Mouse (Mus musculus) limb, embryonic 12.5 days (tissue): ENCODE measurements around the gene Pald1. TPM values are rescaled to one million over a fixed set of nuclear protein-coding genes. Genes with fewer than 3 reads are reported as not detected.

Experiments used
- ATAC-seq: fragments of 200-750 bp; cut with Nextera tagmentation; 2 replicates; pipeline ENCODE4 v1.8.0; 2017; ENCODE audit warnings: low read depth, moderate TSS enrichment; ENCODE audit not compliant: insufficient number of reproducible peaks, insufficient read depth, low FRiP score, low TSS enrichment
- H3K27ac ChIP-seq: fragments of 300-500 bp; sonication (generic); 2 replicates; pipeline ENCODE4 v1.5.1; 2016; ENCODE audit warnings: mild to moderate bottlenecking, moderate library complexity
- H3K27me3 ChIP-seq: fragments of 300-500 bp; sonication (generic); 2 replicates; pipeline ENCODE4 v1.6.1; 2016; ENCODE audit warnings: mild to moderate bottlenecking, moderate library complexity
- H3K36me3 ChIP-seq: fragments of 300-500 bp; sonication (generic); 2 replicates; pipeline ENCODE4 v1.6.1; 2016; ENCODE audit warnings: mild to moderate bottlenecking, moderate library complexity
- H3K4me1 ChIP-seq: fragments of 300-500 bp; sonication (generic); replicated peaks from 2 replicates; pipeline ENCODE4 v1.6.1; 2016
- H3K4me2 ChIP-seq: fragments of 300-500 bp; sonication (generic); 2 replicates; pipeline ENCODE4 v1.6.1; 2016; ENCODE audit warnings: mild to moderate bottlenecking, moderate library complexity
- H3K4me3 ChIP-seq: fragments of 300-500 bp; sonication (generic); replicated peaks from 2 replicates; pipeline ENCODE4 v1.5.1; 2016; ENCODE audit warnings: mild to moderate bottlenecking
- H3K9ac ChIP-seq: fragments of 300-500 bp; sonication (generic); replicated peaks from 2 replicates; pipeline ENCODE4 v1.6.1; 2016; ENCODE audit warnings: mild to moderate bottlenecking, moderate library complexity
- H3K9me3 ChIP-seq: fragments of 300-500 bp; sonication (generic); 2 replicates; pipeline ENCODE4 v1.6.1; 2016; ENCODE audit warnings: mild to moderate bottlenecking, moderate library complexity
- WGBS: fragments of 180-500 bp; shearing (Covaris S2); methylation state at CpG from one replicate; pipeline ENCODE4 v1.1.7; 2016; 5-methylcytosine and 5-hydroxymethylcytosine counted together
- polyA plus RNA-seq: library from polyadenylated mRNA; unstranded; fragments of >200 nt; fragmentation: Nextera tagmentation; extraction: Ambion mirVana; gene quantifications from 2 replicates; pipeline ENCODE4 v1.2.1, GENCODE M21; 2016

Gene Pald1
- polyA plus RNA-seq, 1 experiment from 2014 or later, result 25.8 TPM

- Histone ChIP-seq H3K4me1 (peaks cover 24% of the 10 kb centered on the region), H3K9ac (no peak overlapping the region), H3K4me3 (no peak overlapping the region), H3K36me3 (no peaks in the 10 kb centered on the region), H3K27me3 (no peaks in the 10 kb centered on the region), H3K27ac (peak overlapping the region; percentile 50), H3K4me2 (no peak overlapping the region), H3K9me3 (no peaks in the 10 kb centered on the region)
- WGBS, result 39% methylated on average over 12 of the region's 12 CpGs
- no peak for ATAC-seq
Measured at GRCm38 (mm10) chr10:61308706-61309320, 74.5 kb downstream of the Pald1 start.

DNA sequence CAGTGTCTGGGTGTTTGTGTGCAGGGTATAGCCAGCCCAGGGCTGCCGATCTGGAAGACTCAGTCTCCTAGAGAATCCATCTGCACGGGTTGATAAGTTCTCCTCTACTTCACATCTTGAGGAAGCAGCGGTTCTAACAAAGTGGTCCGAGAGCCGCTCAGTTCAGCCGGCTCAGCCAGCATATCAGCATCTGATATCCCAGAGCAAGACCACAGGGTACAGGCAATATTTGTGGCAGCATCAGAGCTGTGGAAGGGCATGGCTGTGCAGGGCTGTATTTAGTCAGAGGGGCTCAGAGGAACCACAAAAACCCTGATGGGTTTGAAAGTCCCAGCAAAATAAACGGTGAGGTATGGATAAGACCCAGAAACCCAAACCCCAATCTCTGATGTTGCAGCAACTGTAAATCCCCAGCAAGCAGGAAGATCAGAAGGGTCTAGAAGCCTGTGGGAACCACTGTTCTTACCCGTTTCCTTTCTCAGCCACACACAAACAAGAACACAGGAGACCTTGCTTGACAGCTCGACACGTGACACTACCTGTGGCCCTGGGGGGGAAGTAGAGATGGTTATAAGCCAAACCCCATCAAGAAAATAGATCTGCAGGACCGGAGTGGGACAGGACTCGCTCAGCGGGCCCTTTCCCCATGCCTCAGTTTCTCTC is 77.3 kb downstream of the Pald1 start:
- H3K4me3 ChIP-seq, result no peak overlapping the region
- H3K27ac ChIP-seq, result no peak overlapping the region
- no peaks in the 10 kb centered on the region for H3K27me3 ChIP-seq
- no peak overlapping the region for H3K4me2 ChIP-seq
- ATAC-seq, result no peak
- H3K4me1 ChIP-seq, result peaks cover 13% of the 10 kb centered on the region
- H3K9ac ChIP-seq, result no peak overlapping the region
- 84% methylated on average over 13 of the region's 13 CpGs for WGBS
- H3K36me3 ChIP-seq, result no peaks in the 10 kb centered on the region
- H3K9me3 ChIP-seq, result no peaks in the 10 kb centered on the region

GRCm38 (mm10) chr10:61304046-61304445 is 79.3 kb downstream of the Pald1 start:
- 85% methylated on average over 6 of the region's 6 CpGs for WGBS
- no peaks in the 10 kb centered on the region for H3K36me3 ChIP-seq

GRCm38 (mm10) chr10:61300996-61301395 is 82.3 kb downstream of the Pald1 start:
- Histone ChIP-seq H3K36me3 (no peaks in the 10 kb centered on the region), H3K4me3 (no peak overlapping the region), H3K4me1 (no peaks in the 10 kb centered on the region), H3K27ac (no peak overlapping the region), H3K9ac (no peak overlapping the region), H3K4me2 (no peak overlapping the region), H3K27me3 (no peaks in the 10 kb centered on the region; the same call in 1 of the 2 replicates), H3K9me3 (no peaks in the 10 kb centered on the region)
- 61% methylated on average over 3 of the region's 3 CpGs for WGBS
- no peak for ATAC-seq

More at GRCm38 (mm10) chr10:61304046-61304445, 79.3 kb downstream of the Pald1 start:
- H3K4me1 ChIP-seq, result peaks cover 9% of the 10 kb centered on the region
- H3K27ac ChIP-seq, result peak overlapping the region; percentile 4; the same call in 1 of the 2 replicates
- H3K4me2 ChIP-seq, result no peak overlapping the region
- no peak for ATAC-seq
- H3K4me3 ChIP-seq, result no peak overlapping the region
- H3K27me3 ChIP-seq, result no peaks in the 10 kb centered on the region
- no peak overlapping the region for H3K9ac ChIP-seq
- no peaks in the 10 kb centered on the region for H3K9me3 ChIP-seq

DNA sequence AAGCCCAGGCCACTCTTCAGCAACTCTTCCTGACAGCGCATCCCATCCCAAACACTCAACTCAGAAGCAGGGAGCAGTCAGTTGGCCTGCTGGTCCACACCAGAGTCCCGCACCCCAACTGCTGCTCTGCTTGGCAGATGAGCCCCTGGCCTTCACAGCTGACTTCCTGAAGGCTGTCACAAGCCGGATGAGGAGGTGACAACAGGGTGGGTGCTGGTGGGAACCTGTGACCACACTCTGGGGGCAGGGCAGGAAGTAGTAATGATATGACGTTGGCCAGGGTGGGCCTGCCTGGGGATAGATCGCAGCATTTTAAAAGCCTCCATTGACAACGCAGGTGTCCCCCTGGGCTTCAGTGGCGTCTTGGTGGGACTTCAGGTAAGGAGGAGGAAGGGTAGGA is 85.9 kb downstream of the Pald1 start, which contains the start of gene Prf1:
Gene Prf1, plus strand, starts transcription at position 357 of the 400 bp plus-strand sequence.
- no peaks in the 10 kb centered on the region for H3K36me3 ChIP-seq
- no peak within 1 kb of the TSS for H3K4me3 ChIP-seq
- WGBS, result 75% methylated on average over 7 of the region's 7 CpGs
- no peaks in the 10 kb centered on the region for H3K9me3 ChIP-seq
- no peak within 1 kb of the TSS for H3K9ac ChIP-seq
- no peak within 1 kb of the TSS for H3K27ac ChIP-seq
- H3K4me1 ChIP-seq, result no peaks in the 10 kb centered on the region
- no peaks in the 10 kb centered on the region; the same call in 1 of the 2 replicates for H3K27me3 ChIP-seq
- H3K4me2 ChIP-seq, result no peak within 1 kb of the TSS
- ATAC-seq, result no peak

DNA sequence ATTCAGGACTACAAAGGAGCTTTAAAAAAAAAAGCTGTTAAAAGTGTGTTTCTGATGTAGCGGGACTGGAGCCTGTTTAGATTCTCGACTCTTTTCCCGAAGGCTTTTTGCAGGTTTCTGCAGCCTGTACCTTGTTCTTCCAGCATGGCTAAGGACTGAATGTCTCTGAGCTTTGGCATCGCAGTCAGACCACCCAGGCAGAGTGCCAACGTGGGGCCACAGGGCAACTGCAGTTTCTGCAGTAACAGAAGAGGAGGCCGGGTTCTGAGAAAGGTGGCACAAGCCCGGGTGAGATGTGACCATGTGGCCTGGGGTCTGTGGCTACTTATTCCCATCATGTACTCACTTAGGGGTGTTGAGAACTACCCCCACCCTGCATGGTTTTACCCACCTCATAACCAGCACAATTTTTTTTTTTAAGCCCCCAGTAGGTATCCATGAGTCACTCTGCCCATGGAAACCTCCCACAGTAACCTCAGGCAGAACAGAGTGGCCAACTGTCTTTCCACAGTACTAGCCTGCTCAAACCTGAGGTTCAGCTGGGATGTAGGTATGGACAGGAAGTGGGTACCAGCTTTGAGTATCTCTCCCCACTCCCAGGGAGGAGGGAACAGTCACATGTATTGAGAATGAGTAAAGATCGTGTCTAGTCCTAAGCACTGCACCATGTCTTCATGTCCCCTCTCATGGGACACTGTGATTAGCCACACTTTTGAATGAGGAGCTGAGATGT is 86.5 kb downstream of the Pald1 start:
- ATAC-seq, result no peak
- no peak overlapping the region for H3K27ac ChIP-seq
- H3K9me3 ChIP-seq, result no peaks in the 10 kb centered on the region
- H3K4me3 ChIP-seq, result no peak overlapping the region
- WGBS, result 82% methylated on average over 8 of the region's 8 CpGs
- H3K4me1 ChIP-seq, result no peaks in the 10 kb centered on the region
- no peaks in the 10 kb centered on the region; the same call in 1 of the 2 replicates for H3K27me3 ChIP-seq
- H3K4me2 ChIP-seq, result no peak overlapping the region
- no peaks in the 10 kb centered on the region for H3K36me3 ChIP-seq
- H3K9ac ChIP-seq, result no peak overlapping the region

DNA sequence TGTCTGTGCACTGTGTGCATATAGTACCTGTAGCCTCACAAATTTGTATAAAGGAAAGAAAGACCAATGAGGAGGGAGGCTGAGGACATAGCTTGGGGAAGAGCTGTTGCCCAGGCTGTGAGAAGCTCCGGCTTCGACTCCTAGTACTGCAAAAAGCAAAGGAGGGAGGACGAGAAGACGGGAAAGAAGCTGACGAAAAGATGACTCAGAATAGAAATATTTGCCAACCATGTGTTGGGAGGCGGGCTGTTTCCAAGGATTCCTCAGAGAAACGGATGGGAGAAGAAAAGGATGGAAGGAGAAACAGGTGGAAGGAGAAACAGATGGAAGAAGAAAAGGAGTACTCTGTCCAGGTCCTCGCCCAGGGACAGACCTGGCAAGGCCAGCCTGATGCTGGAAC is 89.1 kb downstream of the Pald1 start:
- Histone ChIP-seq H3K36me3 (no peaks in the 10 kb centered on the region), H3K4me3 (no peak overlapping the region), H3K27ac (no peak overlapping the region), H3K27me3 (no peaks in the 10 kb centered on the region; the same call in 1 of the 2 replicates), H3K9me3 (no peaks in the 10 kb centered on the region), H3K4me1 (no peaks in the 10 kb centered on the region), H3K9ac (no peak overlapping the region), H3K4me2 (no peak overlapping the region)
- WGBS, result 84% methylated on average over 8 of the region's 8 CpGs
- ATAC-seq, result no peak

DNA sequence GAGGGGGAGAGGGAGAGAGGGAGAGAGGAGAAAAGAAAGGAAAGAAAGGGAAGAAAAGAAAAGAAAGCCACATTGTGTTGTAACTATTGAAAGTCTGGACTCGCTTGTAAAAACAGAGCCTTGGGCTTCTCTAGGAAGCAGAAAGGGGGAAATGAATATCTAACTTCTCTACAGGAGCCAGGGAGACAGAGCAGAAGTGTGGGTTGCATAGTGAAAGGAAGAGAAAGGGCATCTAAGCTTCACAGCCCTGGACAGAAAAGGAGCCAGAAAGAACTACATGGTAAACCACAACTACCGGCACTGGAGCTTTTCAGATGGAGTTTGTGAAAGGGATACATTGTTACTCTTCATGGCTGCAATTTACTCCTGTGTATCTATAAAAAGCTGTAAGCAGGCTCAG is 92.9 kb downstream of the Pald1 start:
- H3K4me1 ChIP-seq, result 0 out of 2 replicates have a peak, but pooled peaks cover 6% of the 10 kb centered on the region
- H3K4me2 ChIP-seq, result no peak overlapping the region
- ATAC-seq, result no peak
- no peak overlapping the region for H3K9ac ChIP-seq
- no peak overlapping the region for H3K4me3 ChIP-seq
- H3K27ac ChIP-seq, result 0 out of 2 replicates have a peak overlapping the region, but pooled peaks have one; percentile 29
- no peaks in the 10 kb centered on the region for H3K36me3 ChIP-seq
- no peaks in the 10 kb centered on the region for H3K9me3 ChIP-seq
- no peaks in the 10 kb centered on the region for H3K27me3 ChIP-seq
- 78% methylated on average over 2 of the region's 2 CpGs for WGBS

GRCm38 (mm10) chr10:61290016-61290415 is 93.3 kb downstream of the Pald1 start:
- WGBS, result 82% methylated on average over 2 of the region's 2 CpGs

DNA sequence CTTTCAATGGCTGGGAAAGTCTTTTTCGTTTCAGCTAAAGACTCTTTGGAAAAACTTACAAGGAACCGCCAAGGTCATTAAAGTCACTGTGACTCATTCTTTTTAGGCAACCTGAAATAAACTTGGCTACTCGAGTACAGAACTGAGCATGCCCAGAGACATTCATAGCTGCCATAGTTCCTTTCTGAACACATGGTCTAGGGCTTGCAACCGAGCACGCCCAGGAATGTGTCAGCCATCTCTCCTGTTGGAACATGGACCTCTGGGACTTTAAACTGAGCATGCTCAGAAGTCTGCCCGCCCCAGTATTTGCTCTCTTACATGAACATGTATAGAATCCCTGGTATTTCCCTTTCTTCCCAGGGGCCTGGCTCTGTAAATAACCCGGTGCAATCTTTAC is 97.1 kb downstream of the Pald1 start:
- no peak for ATAC-seq
- Histone ChIP-seq H3K4me1 (0 out of 2 replicates have a peak, but pooled peaks cover 6% of the 10 kb centered on the region), H3K9ac (no peak overlapping the region), H3K27me3 (no peaks in the 10 kb centered on the region), H3K4me2 (no peak overlapping the region), H3K27ac (no peak overlapping the region), H3K9me3 (no peaks in the 10 kb centered on the region), H3K36me3 (no peaks in the 10 kb centered on the region), H3K4me3 (no peak overlapping the region)
- WGBS, result 72% methylated on average over 7 of the region's 7 CpGs

More at GRCm38 (mm10) chr10:61290016-61290415, 93.3 kb downstream of the Pald1 start:
- Histone ChIP-seq H3K4me2 (no peak overlapping the region), H3K4me3 (no peak overlapping the region), H3K9me3 (no peaks in the 10 kb centered on the region), H3K4me1 (0 out of 2 replicates have a peak, but pooled peaks cover 6% of the 10 kb centered on the region), H3K27me3 (no peaks in the 10 kb centered on the region), H3K9ac (no peak overlapping the region), H3K27ac (no peak overlapping the region), H3K36me3 (no peaks in the 10 kb centered on the region)
- no peak for ATAC-seq

DNA sequence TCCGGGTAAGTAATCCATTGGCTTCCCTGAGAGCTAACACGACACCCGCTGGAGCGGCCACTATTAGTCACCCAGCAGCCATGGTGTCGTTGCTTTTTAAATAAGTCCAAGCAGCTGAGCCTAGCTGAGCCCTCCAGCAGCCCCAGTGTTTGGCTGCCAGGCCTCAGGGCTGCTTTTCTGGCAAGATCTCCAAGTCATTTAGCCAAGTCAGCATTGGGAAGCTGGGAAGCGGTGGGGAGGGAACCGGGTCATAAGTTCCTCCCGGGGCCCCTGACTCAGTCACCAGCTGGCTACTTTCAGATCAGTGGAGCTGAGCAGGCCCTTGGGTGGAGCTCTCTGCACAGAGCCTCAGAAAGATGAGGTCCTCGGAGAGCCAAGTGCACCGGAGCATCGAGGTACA is 98.1 kb downstream of the Pald1 start:
- ATAC-seq, result no peak
- Histone ChIP-seq H3K4me1 (0 out of 2 replicates have a peak, but pooled peaks cover 6% of the 10 kb centered on the region), H3K4me3 (no peak overlapping the region), H3K27me3 (no peaks in the 10 kb centered on the region), H3K36me3 (no peaks in the 10 kb centered on the region), H3K9ac (no peak overlapping the region), H3K4me2 (no peak overlapping the region), H3K9me3 (no peaks in the 10 kb centered on the region), H3K27ac (no peak overlapping the region)
- 81% methylated on average over 11 of the region's 11 CpGs for WGBS
